In the genomic region with DNA sequence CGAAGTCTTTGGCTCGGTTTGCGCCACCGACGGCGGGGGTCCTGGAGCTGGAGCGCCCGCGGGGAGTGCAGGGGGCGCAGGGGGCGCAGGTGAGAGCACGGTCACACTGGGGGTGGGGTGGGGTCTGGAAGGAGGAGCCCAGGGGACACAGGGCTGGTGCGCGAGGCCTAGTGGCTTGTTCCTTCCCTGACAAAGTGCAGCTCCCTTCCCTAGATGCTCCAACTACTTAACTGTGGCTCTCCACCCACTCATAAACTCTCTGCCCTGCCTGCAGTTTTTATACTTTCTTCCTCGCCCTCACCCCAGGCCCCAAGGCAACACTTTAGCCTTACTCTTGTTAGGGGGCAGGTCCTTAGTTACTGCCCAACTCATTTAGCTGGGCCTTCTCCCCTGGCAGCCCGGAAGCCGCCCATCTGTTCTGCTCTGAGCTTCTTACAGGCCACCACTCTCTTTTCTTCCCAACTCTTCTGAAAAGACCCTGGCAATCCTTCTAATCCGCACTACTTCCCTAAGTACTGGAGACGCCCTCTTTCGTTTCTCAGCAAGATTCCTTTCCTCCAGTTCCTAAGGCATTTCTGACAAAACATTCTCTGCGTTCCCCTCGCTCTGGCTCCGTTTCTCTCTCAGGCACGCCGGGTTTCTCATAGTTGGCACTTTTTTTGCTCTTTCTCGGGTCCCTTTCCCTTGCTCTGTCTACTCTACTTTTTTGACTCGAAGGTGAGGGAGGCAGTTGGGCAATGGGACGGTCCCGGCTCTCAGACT, we compare ENCODE assay signal across 9 mouse cellular contexts. TPM values are rescaled to one million over a fixed set of nuclear protein-coding genes. Genes with fewer than 3 reads are reported as not detected.
DNase-seq lines count a peak whose midpoint lies in the region; ATAC-seq and TF ChIP-seq lines count a peak whose summit lies in the region.
"Had no signal": no experiment of that assay in that cellular context is flagged by ENCODE, and none has a peak within 500 bp of the region (broad histone marks: within the 10 kb centered on the region; RNA-seq: fewer than 3 reads in every experiment).

No protein-coding gene starts in this region.

- no peak for TF ChIP-seq CTCF in ES-Bruce4 (IDR thresholded peaks at IDR 0.05; ENCODE audit: low read depth, low read length)

- no peak for TF ChIP-seq POLR2A in ES-Bruce4 (IDR thresholded peaks at IDR 0.05; ENCODE audit: insufficient read depth, low read length)
- no peak for TF ChIP-seq POLR2A in limb, embryonic 14.5 days (IDR thresholded peaks at IDR 0.05; ENCODE audit: borderline replicate concordance, extremely low read depth, insufficient read depth, insufficient read length)

- H3K27me3 ChIP-seq in heart, embryonic 13.5 days (replicated peaks): peaks cover 99% of the 10 kb centered on the region
- peaks cover 61% of the 10 kb centered on the region for H3K27me3 ChIP-seq in ES-Bruce4 (ENCODE audit: control insufficient read depth, insufficient read depth, low read length, poor library complexity, severe bottlenecking)
- peaks cover 96% of the 10 kb centered on the region for H3K27me3 ChIP-seq in forebrain, embryonic 12.5 days
- peaks cover 99% of the 10 kb centered on the region for H3K27me3 ChIP-seq in limb, embryonic 14.5 days (ENCODE audit: control insufficient read depth, insufficient read depth, low read length)
- H3K27me3 ChIP-seq: CH12.LX had no signal

- peak overlapping the region; percentile 53 for H3K4me2 ChIP-seq in heart, embryonic 13.5 days
- peak overlapping the region; percentile 67 for H3K4me2 ChIP-seq in forebrain, embryonic 12.5 days
- peak overlapping the region; percentile 34; the same call in 1 of the 2 replicates for H3K4me2 ChIP-seq in limb, embryonic 14.5 days (replicated peaks; ENCODE audit: low read depth, low read length, severe bottlenecking)

- no peak overlapping the region for H3K9ac ChIP-seq in heart, embryonic 13.5 days
- H3K9ac ChIP-seq in ES-Bruce4 (ENCODE audit: low read depth, poor library complexity, severe bottlenecking): no peak overlapping the region
- H3K9ac ChIP-seq in forebrain, embryonic 12.5 days: peak overlapping the region; percentile 89
- H3K9ac ChIP-seq in limb, embryonic 14.5 days (ENCODE audit: low read depth, low read length, severe bottlenecking): no peak overlapping the region

- no peak overlapping the region for H3K27ac ChIP-seq in heart, embryonic 13.5 days (replicated peaks)
- no peak overlapping the region for H3K27ac ChIP-seq in ES-Bruce4 (ENCODE audit: insufficient read depth, low read length)
- H3K27ac ChIP-seq in forebrain, embryonic 12.5 days: peak overlapping the region; percentile 91
- H3K27ac ChIP-seq in limb, embryonic 14.5 days (replicated peaks; ENCODE audit: low read depth, low read length): no peak overlapping the region

- intact Hi-C loops in heart, postnatal 14 days (cut with DNase I): no loop called here

- ATAC-seq in heart, embryonic 13.5 days (ENCODE audit: extremely low read depth, insufficient number of reproducible peaks, low FRiP score, low TSS enrichment): no peak
- no peak for ATAC-seq in forebrain, embryonic 12.5 days (ENCODE audit: low FRiP score)
- no peak for ATAC-seq in limb, embryonic 14.5 days (ENCODE audit: low FRiP score, low read depth)

- 6% methylated on average over 29 of the region's 29 CpGs for WGBS in heart, embryonic 13.5 days
- under 1% methylated on average over 29 of the region's 29 CpGs for WGBS in forebrain, embryonic 12.5 days
- 4% methylated on average over 26 of the region's 29 CpGs for WGBS in limb, embryonic 14.5 days

- no peak for TF ChIP-seq EP300 in ES-Bruce4 (IDR thresholded peaks at IDR 0.05; ENCODE audit: insufficient read depth, low read depth, low read length)

- H3K9me3 ChIP-seq in heart, embryonic 13.5 days: peaks cover 3% of the 10 kb centered on the region; the same call in 1 of the 2 replicates
- H3K9me3 ChIP-seq in ES-Bruce4 (replicated peaks; ENCODE audit: control insufficient read depth, insufficient read depth, low read length, poor library complexity, severe bottlenecking): no peaks in the 10 kb centered on the region
- no peaks in the 10 kb centered on the region for H3K9me3 ChIP-seq in forebrain, embryonic 12.5 days
- H3K9me3 ChIP-seq in limb, embryonic 14.5 days (ENCODE audit: control insufficient read depth, low read length): no peaks in the 10 kb centered on the region

- no peak for DNase-seq in heart, postnatal 14 days
- no peak for DNase-seq in limb, embryonic 14.5 days (ENCODE audit: low spot score)
- DNase-seq in thymus, postnatal 14 days: no peak
- no peak for DNase-seq in T-cell, adult 2 months (ENCODE audit: low spot score)
- no peak for DNase-seq in frontal cortex, postnatal 25 days (ENCODE audit: low spot score in 2 of 2)

- peaks cover 51% of the 10 kb centered on the region for H3K4me1 ChIP-seq in heart, embryonic 13.5 days
- no peaks in the 10 kb centered on the region for H3K4me1 ChIP-seq in ES-Bruce4 (ENCODE audit: control insufficient read depth, insufficient read depth, low read length)
- H3K4me1 ChIP-seq in forebrain, embryonic 12.5 days: peaks cover 49% of the 10 kb centered on the region
- H3K4me1 ChIP-seq in limb, embryonic 14.5 days (ENCODE audit: control insufficient read depth, insufficient read depth, low read length): peaks cover 27% of the 10 kb centered on the region

- H3K4me3 ChIP-seq in heart, embryonic 13.5 days: peak overlapping the region; percentile 41
- H3K4me3 ChIP-seq in ES-Bruce4 (ENCODE audit: low read depth, low read length): peak overlapping the region; percentile 47
- H3K4me3 ChIP-seq in forebrain, embryonic 12.5 days (replicated peaks): peak overlapping the region; percentile 66
- H3K4me3 ChIP-seq in limb, embryonic 14.5 days (replicated peaks; ENCODE audit: low read length): peak overlapping the region; percentile 26

- no peaks in the 10 kb centered on the region for H3K36me3 ChIP-seq in heart, embryonic 13.5 days
- no peaks in the 10 kb centered on the region for H3K36me3 ChIP-seq in ES-Bruce4 (ENCODE audit: control insufficient read depth, insufficient read depth, low read length, poor library complexity, severe bottlenecking)
- peaks cover 14% of the 10 kb centered on the region for H3K36me3 ChIP-seq in forebrain, embryonic 12.5 days (replicated peaks)
- H3K36me3 ChIP-seq in limb, embryonic 14.5 days (ENCODE audit: control insufficient read depth, insufficient read depth, low read length): no peaks in the 10 kb centered on the region

RNA-seq across cellular contexts. Expression of a gene that starts 2.6 kb away (rescaled TPM):
- polyA plus RNA-seq in heart, embryonic 13.5 days (2015; fragmentation: Nextera tagmentation; extraction: Ambion mirVana): 0.05 TPM in 1 of 2 replicates, not detected in the other
- total RNA-seq in heart, postnatal 14 days (2021): under 1 TPM; 0.20 to 0.24 TPM
- polyA plus RNA-seq in ES-Bruce4 (2011; ENCODE audit: insufficient read depth, insufficient read length, low read depth, missing spikeins): 0.75 and 0.84 TPM in 2 replicates
- polyA plus RNA-seq in forebrain, embryonic 12.5 days (2016; fragmentation: Nextera tagmentation; extraction: Ambion mirVana): 8.5 and 9.7 TPM in 2 replicates
- 0.82 and 1.2 TPM in 2 replicates for polyA plus RNA-seq in limb, embryonic 14.5 days (2012; rRNA removed)
- not detected in 2 replicates for polyA plus RNA-seq in limb, embryonic 14.5 days (2014; fragmentation: Nextera tagmentation; extraction: Ambion mirVana)
